In the genomic region with DNA sequence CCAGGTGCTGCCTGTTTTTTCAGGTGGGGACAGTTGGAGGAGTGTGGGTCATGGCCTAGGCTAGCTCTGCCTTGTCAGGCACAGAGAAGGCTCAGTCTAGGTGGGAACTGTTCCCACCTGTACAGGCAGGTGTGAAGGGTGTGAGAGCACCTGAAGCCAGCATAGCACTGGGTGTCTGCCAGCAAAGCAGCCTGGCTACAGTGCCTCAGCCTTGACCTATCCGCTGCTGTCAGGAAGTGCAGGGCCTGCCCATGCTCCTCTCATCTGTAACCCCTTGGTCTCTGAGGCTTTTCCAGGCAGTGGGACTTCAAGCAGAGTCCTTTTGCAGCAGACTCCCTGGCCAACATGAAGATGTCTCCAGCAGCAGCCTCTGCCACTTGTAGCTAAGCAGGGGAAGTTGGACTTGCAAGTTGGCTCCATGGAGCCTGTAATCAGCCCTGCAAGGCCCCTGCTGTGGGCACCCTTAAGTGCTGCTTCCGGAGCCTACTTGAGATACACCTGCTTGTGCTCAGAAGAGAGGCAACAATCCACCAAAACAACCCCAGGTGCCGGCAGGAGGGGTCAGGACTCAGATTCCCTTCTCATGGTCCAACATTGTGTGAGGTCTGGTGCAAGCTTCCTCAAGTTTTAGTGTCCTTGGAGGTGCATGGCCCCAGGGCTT, we compare ENCODE assay signal across 11 mouse cellular contexts. TPM values are rescaled to one million over a fixed set of nuclear protein-coding genes. Genes with fewer than 3 reads are reported as not detected.
DNase-seq lines count a peak whose midpoint lies in the region; ATAC-seq lines count a peak whose summit lies in the region.
"Had no signal": no experiment of that assay in that cellular context is flagged by ENCODE, and none has a peak within 500 bp of the region (broad histone marks: within the 10 kb centered on the region; RNA-seq: fewer than 3 reads in every experiment).

No protein-coding gene starts in this region.

- 64% methylated on average over 3 of the region's 3 CpGs for WGBS in limb, embryonic 13.5 days
- 53% methylated on average over 3 of the region's 3 CpGs for WGBS in stomach, embryonic 16.5 days

- DNase-seq in lung, adult 18-20 months, result peak; percentile 19 to 48
- DNase-seq in lung, postnatal 14 days, result no peak
- no peak for DNase-seq in right cerebral cortex, postnatal 36 days (ENCODE audit: low spot score in 2 of 2)
- no peak for DNase-seq in layer of hippocampus, adult 8-10 months (ENCODE audit: low spot score in 2 of 2)
- no peak for DNase-seq in natural killer cell, adult 2 months (ENCODE audit: low spot score in 2 of 2)
- DNase-seq: embryo, embryonic 11 days had no signal

- no peak overlapping the region; the same call in 1 of the 2 replicates for H3K9ac ChIP-seq in limb, embryonic 13.5 days
- no peak overlapping the region for H3K9ac ChIP-seq in stomach, embryonic 16.5 days (ENCODE audit: low read length)

- no peak overlapping the region for H3K4me3 ChIP-seq in limb, embryonic 13.5 days
- no peak overlapping the region for H3K4me3 ChIP-seq in stomach, embryonic 16.5 days (replicated peaks; ENCODE audit: low read length)
- H3K4me3 ChIP-seq: left cerebral cortex, adult 2 months had no signal

- no peaks in the 10 kb centered on the region for H3K27me3 ChIP-seq in limb, embryonic 13.5 days
- H3K27me3 ChIP-seq in stomach, embryonic 16.5 days (ENCODE audit: control insufficient read depth, insufficient read depth, low read length), result no peaks in the 10 kb centered on the region

- no peaks in the 10 kb centered on the region for H3K9me3 ChIP-seq in limb, embryonic 13.5 days
- no peaks in the 10 kb centered on the region for H3K9me3 ChIP-seq in stomach, embryonic 16.5 days (replicated peaks; ENCODE audit: control insufficient read depth, low read length)

- peaks cover 60% of the 10 kb centered on the region for H3K4me1 ChIP-seq in limb, embryonic 13.5 days
- peaks cover 40% of the 10 kb centered on the region for H3K4me1 ChIP-seq in stomach, embryonic 16.5 days (ENCODE audit: control insufficient read depth, insufficient read depth, low read length)

- H3K4me2 ChIP-seq in limb, embryonic 13.5 days (replicated peaks), result no peak overlapping the region
- H3K4me2 ChIP-seq in stomach, embryonic 16.5 days (ENCODE audit: low read depth, low read length), result no peak overlapping the region

- peak; percentile 28; the same call in 1 of the 2 replicates for ATAC-seq in erythroblast, adult 5-6 weeks (replicated peaks; ENCODE audit: low FRiP score, poor library complexity, severe bottlenecking)
- no peak for ATAC-seq in limb, embryonic 13.5 days (ENCODE audit: low FRiP score, low read depth)
- peak; percentile 14; the same call in 1 of the 2 replicates for ATAC-seq in stomach, embryonic 16.5 days (ENCODE audit: insufficient read depth, low FRiP score)
- ATAC-seq: inflammation-experienced regulatory T-cells, adult 6 months had no signal

- H3K27ac ChIP-seq in limb, embryonic 13.5 days, result 0 out of 2 replicates have a peak overlapping the region, but pooled peaks have one; percentile 15
- no peak overlapping the region for H3K27ac ChIP-seq in stomach, embryonic 16.5 days (ENCODE audit: low read length)
- H3K27ac ChIP-seq: left cerebral cortex, adult 2 months had no signal

- H3K36me3 ChIP-seq in limb, embryonic 13.5 days, result peaks cover 37% of the 10 kb centered on the region
- H3K36me3 ChIP-seq in stomach, embryonic 16.5 days (ENCODE audit: control insufficient read depth, insufficient read depth, low read length), result no peaks in the 10 kb centered on the region

RNA-seq across cellular contexts. Expression of gene Rai1, which starts 55.8 kb away (rescaled TPM):
- total RNA-seq in erythroblast, adult 5-6 weeks (2015; ENCODE audit: low replicate concordance), result 4.0 and 6.3 TPM in 2 replicates
- 1.3 and 1.5 TPM in 2 replicates for total RNA-seq in erythroblast, adult 5-6 weeks (2017; ENCODE audit: low replicate concordance)
- polyA plus RNA-seq in limb, embryonic 13.5 days (2015; fragmentation: Nextera tagmentation; extraction: Ambion mirVana), result 27.3 and 29.6 TPM in 2 replicates
- polyA plus RNA-seq in stomach, embryonic 16.5 days (2015; fragmentation: Nextera tagmentation; extraction: Ambion mirVana), result 13.9 and 16.1 TPM in 2 replicates
- total RNA-seq in layer of hippocampus, adult 8-10 months (2022), result 10 to 100 TPM; 70.5 to 85.6 (median 78.1) TPM

Comparison
In these comparisons a context has a peak if more than half of its experiments do, and no peak if none do; other contexts are left out.
1. DNase-seq: peak in lung, adult 18-20 months (2 of 2); none in lung, postnatal 14 days (single experiment), right cerebral cortex, postnatal 36 days (0 of 2), layer of hippocampus, adult 8-10 months (0 of 2) and natural killer cell, adult 2 months (0 of 2).
2. RNA of gene Rai1, which starts 55.8 kb away (total RNA-seq): 70.5 to 85.6 TPM in layer of hippocampus, adult 8-10 months; 1.3 to 6.3 TPM in erythroblast, adult 5-6 weeks; every median in the first group is over 4 times any median in the second.